Mouse (Mus musculus) G1E (cell line): ENCODE measurements around the gene Tti1.

Experiments used
- CTCF ChIP-seq: IDR thresholded peaks from 2 replicates; pipeline ENCODE4 v1.5.1; 2012; ENCODE audit warnings: low read depth, low read length, inconsistent platforms, mixed read lengths
- GATA1 ChIP-seq: IDR thresholded peaks from 2 replicates; pipeline ENCODE4 v1.6.1; 2012; ENCODE audit warnings: borderline replicate concordance, low read length, inconsistent platforms, mixed read lengths
- POLR2AphosphoS5 ChIP-seq: IDR thresholded peaks from 2 replicates; pipeline ENCODE4 v1.6.1; 2012; ENCODE audit warnings: low read depth, low read length, inconsistent platforms; ENCODE audit not compliant: insufficient replicate concordance
- TAL1 ChIP-seq: conservative IDR thresholded peaks from 2 replicates; pipeline ENCODE4 v1.6.1; 2012; ENCODE audit warnings: low read depth, low read length, inconsistent platforms, mixed read lengths

GRCm38 (mm10) chr2:158039662-158040061 lies 11.4 kb upstream of the Tti1 start:
- TF ChIP-seq CTCF (no peak), TAL1 (no peak), GATA1 (no peak), POLR2AphosphoS5 (no peak)
